Mouse (Mus musculus) frontal cortex, adult (tissue): ENCODE measurements around the gene Ccdc13.
A peak's percentile ranks its signal among the peaks of the same experiment; 100 is the strongest.

ENCODE experiments used
- ATAC-seq: cut with Nextera tagmentation; 2 replicates; pipeline ENCODE4 v1.9.2; 2017; ENCODE audit warnings: mild to moderate bottlenecking, moderate library complexity, mixed read lengths; ENCODE audit not compliant: low TSS enrichment

The Ccdc13 gene

DNA sequence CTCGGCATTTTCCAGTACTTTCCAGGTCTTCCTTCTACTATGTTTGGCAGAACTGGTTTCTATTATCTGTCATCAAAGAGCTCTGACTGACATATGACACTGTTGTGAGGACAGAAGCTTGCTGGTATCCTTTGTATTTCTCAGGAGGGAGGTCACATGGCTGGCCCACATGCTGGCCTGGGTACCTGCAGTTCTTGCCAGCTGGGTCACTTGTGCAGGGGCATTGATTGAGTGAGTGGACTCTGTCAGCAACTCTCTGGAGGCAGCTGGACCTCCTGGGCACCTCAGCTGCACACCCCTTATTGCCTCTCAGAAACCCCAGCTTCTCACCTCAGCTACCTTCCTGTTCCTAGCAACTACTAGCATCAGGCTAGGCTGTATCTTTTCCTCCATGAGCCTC is 31.7 kb downstream of the Ccdc13 start:
- no peak for ATAC-seq

DNA sequence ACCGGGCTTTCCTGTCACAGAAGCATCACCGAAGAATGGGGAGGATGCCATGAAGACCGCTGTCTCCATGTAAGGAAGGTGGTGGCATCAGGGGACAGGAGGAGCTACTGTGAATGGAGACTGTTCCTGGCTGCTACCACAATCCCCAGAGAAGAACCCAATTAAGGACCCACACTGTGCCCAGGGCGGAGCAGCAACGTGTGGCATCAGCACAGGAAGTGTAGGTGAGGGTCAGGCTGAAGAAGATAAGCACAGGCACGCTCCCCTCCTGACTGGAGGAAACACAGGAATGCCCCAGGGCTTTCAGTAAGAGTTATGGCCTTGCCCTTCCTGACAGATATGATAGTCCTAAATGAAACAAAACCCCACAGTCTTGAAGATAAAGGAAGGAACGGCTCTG is 36.5 kb downstream of the Ccdc13 start:
- ATAC-seq: no peak

DNA sequence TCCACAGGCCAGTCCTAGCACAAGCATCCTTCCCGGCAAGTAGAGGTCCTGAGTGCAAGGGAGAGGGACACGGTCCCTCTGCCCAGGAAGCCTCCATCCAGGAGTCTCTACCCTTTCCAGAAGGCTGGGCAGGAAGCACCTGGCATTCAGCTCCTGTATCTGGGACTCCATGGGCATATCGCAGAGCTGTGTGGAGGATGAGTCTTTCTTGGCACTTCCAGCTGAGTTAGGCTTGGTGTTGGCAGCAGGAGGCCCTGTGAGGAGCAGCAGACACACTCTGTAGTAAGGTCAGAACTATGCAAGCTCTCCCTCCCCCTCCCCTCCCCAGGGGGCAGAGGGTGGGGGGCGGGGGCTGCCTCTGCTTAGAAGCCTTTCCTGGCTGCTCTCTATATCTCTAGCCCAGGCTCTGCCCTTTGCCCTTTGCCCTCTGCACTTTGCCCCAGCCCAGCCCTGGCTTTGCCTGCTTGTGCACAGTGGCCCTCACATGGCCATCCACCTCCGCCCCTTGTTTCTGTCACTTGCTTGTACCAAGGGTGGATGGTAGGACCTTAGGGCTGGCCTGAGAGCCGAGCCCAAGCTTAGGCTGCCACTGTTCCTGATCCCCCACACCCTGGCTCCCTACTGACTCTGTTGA is 40.3 kb downstream of the Ccdc13 start:
- peak; percentile 64 for ATAC-seq

DNA sequence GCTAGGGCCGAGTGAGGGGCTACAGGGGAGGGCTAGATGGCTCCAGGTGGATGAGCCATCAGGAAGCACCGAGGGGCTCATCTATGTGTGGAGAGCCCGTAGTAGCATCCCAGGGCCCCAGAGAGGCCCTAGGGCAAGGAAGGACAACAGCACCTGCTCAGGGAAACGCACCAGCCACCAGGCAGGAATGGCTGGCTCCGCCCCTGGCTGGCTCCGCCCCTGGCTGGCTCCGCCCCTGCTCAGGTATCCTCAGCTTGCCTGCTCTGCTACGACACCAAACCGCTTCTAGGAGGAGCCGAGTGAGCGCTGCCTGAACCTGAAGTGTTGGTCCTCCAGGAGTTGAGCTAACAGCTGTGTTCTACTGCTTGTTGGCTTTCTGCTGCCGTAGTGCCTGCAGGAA is 41.5 kb downstream of the Ccdc13 start:
- no peak for ATAC-seq

DNA sequence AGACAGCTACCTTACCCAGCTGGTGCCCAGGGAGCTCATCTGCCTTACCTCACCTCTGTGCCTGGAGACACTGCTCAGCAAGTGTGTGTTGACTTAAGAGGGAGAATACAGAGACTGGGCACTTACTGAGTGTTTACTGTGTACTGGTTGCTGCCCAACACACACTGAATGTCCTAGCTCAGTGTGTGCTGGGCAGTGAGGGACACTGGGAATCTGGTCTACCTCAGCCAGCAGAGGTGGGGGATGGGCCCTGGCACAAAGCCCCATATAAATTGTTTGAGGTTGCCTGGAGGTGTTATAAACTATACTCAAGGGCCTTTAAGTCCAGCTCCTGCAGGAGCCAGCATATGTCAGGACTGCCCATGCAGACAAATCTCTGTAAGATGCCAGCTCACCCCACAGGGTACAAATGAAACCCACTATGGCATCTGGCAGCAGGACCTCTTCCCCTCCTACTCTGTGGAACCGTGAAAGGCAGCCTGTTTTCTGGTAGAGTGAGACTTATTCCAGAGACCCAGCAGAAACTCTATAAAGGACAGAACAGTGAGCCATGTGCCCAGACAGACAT is 44.2 kb downstream of the Ccdc13 start:
- no peak for ATAC-seq

DNA sequence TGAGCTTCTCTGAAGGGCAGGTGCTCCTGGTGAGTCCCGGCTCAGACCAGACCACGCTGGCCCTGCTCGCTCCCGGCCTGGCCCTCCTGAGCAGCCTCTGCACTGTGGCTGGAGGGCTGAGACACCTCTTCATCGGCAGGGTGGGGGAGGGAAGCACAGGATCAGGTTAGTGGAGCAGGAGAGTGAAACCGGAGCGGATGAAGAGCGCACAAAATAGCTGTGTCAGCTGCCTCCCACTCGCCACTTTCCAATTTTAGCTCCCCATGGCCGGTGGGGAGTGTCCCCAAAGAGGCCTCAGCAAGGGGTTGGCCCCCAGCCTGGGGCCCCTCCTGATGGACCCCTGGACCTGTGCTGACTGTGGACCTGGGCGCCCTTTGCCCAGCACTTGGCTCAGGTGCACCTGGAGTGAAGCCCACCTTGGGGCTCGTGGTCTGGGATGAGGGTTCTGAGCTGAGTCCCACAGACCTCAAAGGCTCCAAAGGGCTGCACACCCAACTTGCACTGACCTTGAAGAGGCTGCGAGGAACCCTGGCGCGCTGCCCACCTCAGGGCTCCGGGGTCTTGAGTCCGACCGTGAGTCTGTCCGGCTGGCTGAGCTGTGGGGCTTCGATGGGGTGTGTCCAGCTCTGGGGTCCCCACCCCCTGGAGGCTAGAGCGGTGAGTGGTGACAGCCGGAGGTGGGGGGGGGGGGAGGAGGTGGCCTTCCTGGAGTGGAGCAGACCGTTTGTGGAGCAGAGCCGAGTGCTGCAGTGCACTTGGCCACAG is 47.3 kb downstream of the Ccdc13 start, which contains the start of gene Hhatl:
Hhatl (minus strand) TSS at position 751 of the 765 bp plus-strand sequence.
- peak; percentile 14; the same call in 1 of the 2 replicates for ATAC-seq

DNA sequence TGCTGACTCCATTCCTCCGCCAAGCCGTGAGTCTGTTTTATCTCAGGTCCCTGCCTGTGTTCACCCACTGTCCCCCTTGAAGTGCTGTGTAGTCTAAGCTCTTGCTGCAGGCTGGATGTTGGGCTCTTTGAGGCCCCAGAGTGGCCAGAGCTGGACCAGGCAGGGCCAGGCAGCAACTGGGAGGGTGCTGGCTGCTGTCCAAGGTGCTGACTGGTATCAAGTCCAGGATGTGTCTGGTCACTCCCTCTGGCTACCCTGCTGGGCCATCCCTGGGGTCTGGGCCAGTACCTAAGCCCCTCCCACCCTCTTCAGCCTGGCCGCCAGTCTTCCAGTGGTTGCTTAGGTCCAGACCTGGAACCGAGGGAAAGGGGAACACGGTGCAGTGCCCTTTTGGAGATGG is 48.1 kb downstream of the Ccdc13 start:
- ATAC-seq: no peak

DNA sequence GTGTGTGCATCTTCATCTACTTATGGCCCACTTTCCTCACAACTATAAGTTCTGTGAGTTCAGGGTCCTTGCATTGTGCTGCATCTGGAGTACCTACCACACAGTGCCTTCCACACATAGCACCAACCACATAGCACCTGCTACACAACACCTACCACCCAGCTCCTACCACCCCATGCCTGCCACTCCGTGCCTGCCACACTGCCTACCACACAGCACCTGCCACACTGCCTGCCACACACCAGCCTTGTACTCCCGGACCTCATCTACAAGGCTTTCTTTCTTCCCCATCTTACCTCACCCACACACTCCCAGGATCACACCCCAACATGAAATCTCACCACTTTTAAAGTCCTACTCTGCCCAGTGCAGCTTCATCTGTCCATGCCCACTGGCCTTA is 52.9 kb downstream of the Ccdc13 start:
- ATAC-seq: peak; percentile 34

GRCm38 (mm10) chr9:121785261-121785660 is 54.0 kb downstream of the Ccdc13 start:
- no peak for ATAC-seq

DNA sequence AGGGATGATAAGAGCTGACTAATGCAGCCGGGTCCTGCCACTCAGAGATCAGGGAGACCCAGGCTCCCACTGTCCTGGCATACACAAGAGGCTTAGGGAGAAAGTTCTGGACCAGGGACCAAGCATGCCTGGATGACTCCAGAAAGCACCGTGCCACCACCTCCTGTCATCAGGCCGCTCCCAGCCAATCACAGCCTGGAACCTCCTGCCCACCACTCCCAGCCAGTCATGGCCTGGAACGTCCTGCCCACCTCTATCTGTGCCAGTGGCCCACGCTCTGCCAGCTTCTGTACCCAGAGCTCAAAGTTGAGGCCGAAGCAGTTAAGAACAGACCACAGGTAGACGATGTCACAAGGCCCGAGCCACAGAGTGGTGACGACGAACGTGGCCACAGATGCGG is 54.5 kb downstream of the Ccdc13 start:
- no peak for ATAC-seq

- ATAC-seq: peak; percentile 40
Measured at GRCm38 (mm10) chr9:121778066-121778624, 61.1 kb downstream of the Ccdc13 start.

GRCm38 (mm10) chr9:121777484-121778065 is 61.7 kb downstream of the Ccdc13 start, which contains the start of gene Klhl40:
Gene Klhl40, plus strand, starts transcription at chr9:121777607.
- peak; percentile 45 for ATAC-seq

DNA sequence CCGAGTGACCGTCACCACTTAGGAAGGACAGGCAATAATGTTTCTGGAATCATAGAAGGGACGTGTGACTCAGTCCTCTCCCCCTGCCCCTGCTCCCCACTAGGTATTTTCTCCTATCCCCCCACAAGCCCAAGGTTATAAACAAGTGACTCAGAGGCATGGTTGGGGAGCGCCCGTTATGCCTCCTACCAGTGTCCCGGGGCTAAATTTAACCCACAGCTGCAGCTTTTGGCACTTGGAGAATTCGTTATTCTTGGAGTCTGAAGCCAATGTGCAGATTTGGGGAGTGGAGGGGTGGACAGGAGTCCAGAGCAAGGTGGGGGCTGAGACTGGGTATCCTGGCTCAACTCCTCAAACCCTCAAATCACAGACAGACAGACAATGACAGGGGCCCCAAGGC is 62.8 kb downstream of the Ccdc13 start:
- peak; percentile 28 for ATAC-seq

GRCm38 (mm10) chr9:121775951-121776350 is 63.3 kb downstream of the Ccdc13 start:
- ATAC-seq: peak; percentile 32

- ATAC-seq: no peak
Measured at GRCm38 (mm10) chr9:121772412-121772811, 66.8 kb downstream of the Ccdc13 start.

DNA sequence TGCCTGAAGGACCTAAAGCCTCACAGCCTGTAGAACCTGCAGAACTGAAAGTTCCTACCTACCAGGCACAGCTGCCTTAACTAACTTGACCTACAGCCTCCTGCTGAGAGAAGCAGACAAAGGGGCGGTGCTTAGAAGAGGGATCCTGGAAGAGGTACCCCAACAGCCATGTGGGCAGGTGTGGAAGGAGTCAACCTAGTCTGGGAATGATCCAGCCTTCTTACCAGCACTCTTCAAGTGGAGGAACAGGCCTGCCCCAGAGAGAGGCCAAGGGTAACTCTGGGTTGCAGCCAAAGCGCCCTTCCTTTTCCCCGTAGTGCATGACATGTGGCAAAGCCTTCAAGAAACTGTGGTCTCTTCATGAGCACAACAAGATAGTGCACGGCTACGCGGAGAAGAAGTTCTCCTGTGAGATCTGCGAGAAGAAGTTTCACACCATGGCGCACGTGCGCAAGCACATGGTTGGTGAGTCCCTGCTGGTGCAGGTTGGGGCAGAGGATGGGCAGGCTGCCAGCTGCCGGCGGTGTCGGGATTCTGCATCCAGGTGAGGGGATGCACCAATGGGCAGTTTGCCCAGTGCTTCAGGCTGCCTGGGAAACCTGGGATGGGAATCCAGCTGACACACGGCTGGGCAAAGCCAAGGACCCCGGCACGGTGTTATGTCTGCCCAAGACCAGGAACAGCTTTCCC is 74.0 kb downstream of the Ccdc13 start:
- ATAC-seq: no peak

GRCm38 (mm10) chr9:121763716-121764115 is 75.5 kb downstream of the Ccdc13 start:
- no peak for ATAC-seq

- no peak for ATAC-seq
Measured at GRCm38 (mm10) chr9:121762761-121763160, 76.5 kb downstream of the Ccdc13 start.

GRCm38 (mm10) chr9:121762248-121762647 is 77.0 kb downstream of the Ccdc13 start:
- no peak for ATAC-seq

GRCm38 (mm10) chr9:121761787-121762186 is 77.5 kb downstream of the Ccdc13 start:
- ATAC-seq: no peak

DNA sequence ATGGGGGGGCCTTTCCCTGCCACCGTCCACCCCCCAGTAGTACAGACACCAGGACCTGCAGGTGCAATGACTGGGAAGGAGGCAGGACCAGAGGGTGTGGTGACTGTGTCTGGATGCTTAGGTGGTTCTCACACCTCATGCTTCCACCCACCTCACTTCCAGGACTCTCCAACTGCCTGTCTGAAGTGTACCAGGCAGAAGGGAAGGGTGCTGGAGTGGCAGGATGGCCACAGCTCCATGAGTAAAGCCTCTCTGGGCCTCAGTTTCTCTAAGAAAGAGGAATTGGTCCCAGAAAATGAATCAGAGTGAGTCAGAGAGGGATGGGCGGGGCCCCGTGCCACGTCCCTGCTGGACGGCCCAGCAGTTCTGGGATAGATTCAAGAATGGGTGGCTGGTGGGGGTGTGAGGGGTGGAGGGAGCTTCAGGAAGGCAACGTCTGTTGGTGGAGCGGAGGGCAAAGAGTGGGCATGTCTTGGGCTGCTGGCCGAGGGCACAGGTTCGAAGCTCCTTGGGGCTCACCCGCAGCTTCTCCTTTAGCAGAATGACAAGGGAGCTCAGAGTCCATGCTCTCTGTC is 78.1 kb downstream of the Ccdc13 start:
- ATAC-seq: no peak
